Mouse (Mus musculus) small intestine, adult 2 months (tissue): ENCODE data around the gene Wfdc12. TPM values are rescaled to one million over a fixed set of nuclear protein-coding genes. Genes with fewer than 3 reads are reported as not detected.

ENCODE experiments used
- H3K27ac ChIP-seq: fragments of 200-500 bp; 2 replicates; pipeline ENCODE4 v1.5.1; 2012; ENCODE audit warnings: low read depth, low read length, control low read depth, inconsistent platforms; ENCODE audit not compliant: insufficient read depth
- H3K27me3 ChIP-seq: fragments of 200-500 bp; 2 replicates; pipeline ENCODE4 v1.6.1; 2012; ENCODE audit warnings: mild to moderate bottlenecking, moderate library complexity, low read length, inconsistent platforms; ENCODE audit not compliant: control insufficient read depth, insufficient read depth
- H3K36me3 ChIP-seq: fragments of 200-500 bp; 2 replicates; pipeline ENCODE4 v1.6.1; 2012; ENCODE audit warnings: mild to moderate bottlenecking, low read length, control low read depth, inconsistent platforms; ENCODE audit not compliant: control insufficient read depth, insufficient read depth
- H3K4me1 ChIP-seq: fragments of 200-500 bp; 2 replicates; pipeline ENCODE4 v1.6.1; 2012; ENCODE audit warnings: low read length, inconsistent platforms, mixed read lengths; ENCODE audit not compliant: control insufficient read depth, insufficient read depth, insufficient read length
- H3K4me3 ChIP-seq: fragments of 200-500 bp; 2 replicates; pipeline ENCODE4 v1.5.1; 2012; ENCODE audit warnings: low read depth, mild to moderate bottlenecking, control low read depth, inconsistent platforms, low read length, moderate library complexity
- CTCF ChIP-seq: fragments of 200-500 bp; IDR thresholded peaks from 2 replicates; pipeline ENCODE4 v1.5.1; 2012; ENCODE audit warnings: low read depth, mild to moderate bottlenecking, control low read depth, inconsistent platforms, low read length, moderate library complexity, mixed read lengths; ENCODE audit not compliant: insufficient replicate concordance, insufficient read length; ENCODE audit errors: extremely low read depth
- POLR2A ChIP-seq: fragments of 200-500 bp; IDR thresholded peaks from 2 replicates; pipeline ENCODE4 v1.6.1; 2012; ENCODE audit warnings: low read depth, mild to moderate bottlenecking, control low read depth, inconsistent platforms, low read length, moderate library complexity
- WGBS: fragments of 180-500 bp; shearing (Covaris S2); methylation state at CpG from one replicate; pipeline ENCODE4 v1.1.7; 2018; 5-methylcytosine and 5-hydroxymethylcytosine counted together
- polyA plus RNA-seq: library from polyadenylated mRNA; depleted of rRNA; stranded (reverse); fragments of >200 nt; gene quantifications from 2 replicates; pipeline ENCODE4 v1.2.3, GENCODE M21; 2012

Wfdc12 gene
- polyA plus RNA-seq, 1 experiment, result not detected

GRCm38 (mm10) chr2:164174649-164175395 is 15.6 kb downstream of the Wfdc12 start:
- Histone ChIP-seq H3K4me1 (no peaks in the 10 kb centered on the region), H3K36me3 (no peaks in the 10 kb centered on the region), H3K27me3 (peaks cover 24% of the 10 kb centered on the region), H3K4me3 (no peak overlapping the region), H3K27ac (no peak overlapping the region)
- 70% methylated on average over 8 of the region's 8 CpGs for WGBS
- TF ChIP-seq POLR2A (no peak), CTCF (no peak)

GRCm38 (mm10) chr2:164173394-164173793 is 17.0 kb downstream of the Wfdc12 start:
- TF ChIP-seq POLR2A, result no peak
- no peak for TF ChIP-seq CTCF
- no peak overlapping the region for H3K27ac ChIP-seq
- H3K27me3 ChIP-seq, result peaks cover 32% of the 10 kb centered on the region
- 36% methylated on average over 3 of the region's 3 CpGs for WGBS
- H3K36me3 ChIP-seq, result no peaks in the 10 kb centered on the region
- peaks cover 2% of the 10 kb centered on the region; the same call in 1 of the 2 replicates for H3K4me1 ChIP-seq
- no peak overlapping the region for H3K4me3 ChIP-seq

- Histone ChIP-seq H3K4me3 (no peak within 1 kb of the TSS), H3K27me3 (peaks cover 43% of the 10 kb centered on the region), H3K27ac (no peak within 1 kb of the TSS), H3K36me3 (no peaks in the 10 kb centered on the region), H3K4me1 (peaks cover 4% of the 10 kb centered on the region; the same call in 1 of the 2 replicates)
- under 1% methylated on average over 29 of the region's 29 CpGs for WGBS
- TF ChIP-seq CTCF (no peak), POLR2A (no peak)
Measured at GRCm38 (mm10) chr2:164170902-164171301, 19.5 kb downstream of the Wfdc12 start, which contains the start of gene Kcns1. Gene Kcns1, minus strand, starts transcription at chr2:164171113.

- H3K4me3 ChIP-seq, result no peak overlapping the region
- peaks cover 43% of the 10 kb centered on the region for H3K27me3 ChIP-seq
- no peak for TF ChIP-seq POLR2A
- TF ChIP-seq CTCF, result no peak
- peaks cover 4% of the 10 kb centered on the region; the same call in 1 of the 2 replicates for H3K4me1 ChIP-seq
- no peak overlapping the region for H3K27ac ChIP-seq
- 8% methylated on average over 11 of the region's 11 CpGs for WGBS
- no peaks in the 10 kb centered on the region for H3K36me3 ChIP-seq
Measured at GRCm38 (mm10) chr2:164170326-164170725, 20.1 kb downstream of the Wfdc12 start.

GRCm38 (mm10) chr2:164168571-164168946 is 21.8 kb downstream of the Wfdc12 start:
- Histone ChIP-seq H3K36me3 (no peaks in the 10 kb centered on the region), H3K27me3 (peaks cover 43% of the 10 kb centered on the region), H3K4me1 (peaks cover 4% of the 10 kb centered on the region; the same call in 1 of the 2 replicates), H3K4me3 (no peak overlapping the region; the same call in 1 of the 2 replicates), H3K27ac (no peak overlapping the region)
- WGBS, result 11% methylated on average over 42 of the region's 42 CpGs
- TF ChIP-seq POLR2A, result no peak
- TF ChIP-seq CTCF, result no peak

- peaks cover 4% of the 10 kb centered on the region; the same call in 1 of the 2 replicates for H3K4me1 ChIP-seq
- no peak overlapping the region; the same call in 1 of the 2 replicates for H3K4me3 ChIP-seq
- WGBS, result 15% methylated on average over 90 of the region's 90 CpGs
- TF ChIP-seq POLR2A, result no peak
- no peak for TF ChIP-seq CTCF
- H3K36me3 ChIP-seq, result no peaks in the 10 kb centered on the region
- peaks cover 40% of the 10 kb centered on the region for H3K27me3 ChIP-seq
- no peak overlapping the region for H3K27ac ChIP-seq
Measured at GRCm38 (mm10) chr2:164167752-164168570, 22.4 kb downstream of the Wfdc12 start.

GRCm38 (mm10) chr2:164164941-164165340 is 25.5 kb downstream of the Wfdc12 start:
- peaks cover 4% of the 10 kb centered on the region; the same call in 1 of the 2 replicates for H3K4me1 ChIP-seq
- H3K4me3 ChIP-seq, result no peak overlapping the region
- no peak overlapping the region for H3K27ac ChIP-seq
- 79% methylated on average over 5 of the region's 5 CpGs for WGBS
- no peaks in the 10 kb centered on the region for H3K36me3 ChIP-seq
- peaks cover 19% of the 10 kb centered on the region for H3K27me3 ChIP-seq
- TF ChIP-seq CTCF, result no peak
- no peak for TF ChIP-seq POLR2A
